Mouse (Mus musculus) spleen, adult 2 months (tissue): Measurements from ENCODE around the gene 4921524J17Rik.

ENCODE experiments used
- CTCF ChIP-seq: fragments of 200-500 bp; IDR thresholded peaks from 2 replicates; pipeline ENCODE4 v1.5.1; 2011; ENCODE audit warnings: mild to moderate bottlenecking, inconsistent platforms; ENCODE audit not compliant: insufficient read depth, insufficient read length, insufficient replicate concordance; ENCODE audit errors: extremely low read depth
- POLR2A ChIP-seq: fragments of 200-500 bp; IDR thresholded peaks from 2 replicates; pipeline ENCODE4 v1.6.1; 2011; ENCODE audit warnings: low read depth, low read length, inconsistent platforms

DNA sequence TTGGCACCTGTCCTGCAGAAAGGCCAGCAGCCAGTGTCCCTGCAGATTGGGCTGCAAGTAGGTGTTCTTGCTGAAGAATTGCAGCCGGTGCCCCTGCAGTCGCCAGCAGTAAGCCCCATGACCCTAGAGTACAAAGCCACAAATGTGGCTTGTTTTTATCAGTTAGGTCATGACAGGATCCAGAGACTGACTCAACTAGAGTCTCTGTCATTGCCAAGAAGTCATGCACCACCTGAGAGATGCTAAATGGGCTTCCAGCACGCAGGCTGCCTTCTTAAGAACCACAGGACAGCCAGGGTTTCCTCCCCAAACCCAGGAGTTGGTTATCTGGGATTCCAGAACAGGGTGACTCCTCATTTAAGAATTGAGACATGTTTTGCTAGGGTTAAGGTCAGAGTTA is 37.6 kb downstream of the 4921524J17Rik start:
- no peak for TF ChIP-seq CTCF
- no peak for TF ChIP-seq POLR2A
